Mouse (Mus musculus) spleen, embryonic (tissue): ENCODE measurements at regions not wholly inside any gene's neighbourhood (a gene's known extent, or its start where the extent isn't known, plus 50 kb on each side); places are given as distances from the start of the nearest gene placed in this dataset.

ENCODE experiments used
- CTCF ChIA-PET: fragments of 350-600 bp; sonication (Branson Sonifier 250); formaldehyde crosslinking; loops from one replicate; lab custom pipeline; 2022; lab: Charles Lee

DNA sequence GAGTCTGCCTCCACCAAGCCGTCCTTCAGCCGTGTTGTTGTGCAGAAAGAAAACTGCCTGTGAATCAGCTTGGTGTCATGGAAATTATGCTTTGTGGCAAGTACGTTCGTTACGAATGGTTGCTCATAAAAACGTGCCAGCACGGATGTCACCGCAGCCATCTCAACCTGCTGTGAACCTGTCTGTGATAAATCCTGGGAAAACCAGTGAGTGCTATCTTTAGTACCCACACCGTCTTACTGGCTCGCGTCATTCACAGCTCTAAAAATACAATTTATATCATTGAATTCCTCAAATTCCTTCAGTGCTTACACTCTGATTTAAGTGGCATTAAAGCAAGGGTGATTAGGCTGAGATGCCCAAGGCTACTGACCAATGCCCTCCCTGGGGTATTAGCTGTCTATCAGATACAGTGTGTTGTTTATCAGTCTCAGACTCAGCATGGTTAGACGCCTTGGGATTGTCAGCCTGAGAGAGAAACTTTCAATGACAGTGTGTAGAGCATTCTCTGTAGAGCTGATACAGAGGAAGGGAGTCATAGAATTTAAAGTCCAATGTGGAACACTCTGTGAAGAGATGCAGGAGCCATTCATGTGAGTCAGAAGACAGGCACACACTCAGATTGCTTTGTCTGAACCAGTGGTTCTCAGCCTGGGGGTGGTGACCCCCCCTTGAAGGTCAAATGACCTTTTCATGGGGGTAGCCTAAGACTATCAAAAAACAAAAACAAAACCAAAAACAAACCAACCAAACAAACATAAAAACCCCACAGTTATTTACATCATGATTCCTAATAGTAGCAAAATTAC, 96.2 kb upstream of the Myocd start:
- CTCF ChIA-PET, result no interaction called here

- CTCF ChIA-PET, result no interaction called here
These were observed 95.1 kb upstream of the Myocd start for GRCm38 (mm10) chr11:65364910-65365309.

GRCm38 (mm10) chr11:65363846-65364245, 94.1 kb upstream of the Myocd start:
- CTCF ChIA-PET, result no interaction called here

- CTCF ChIA-PET, result no interaction called here
These were observed 90.9 kb upstream of the Myocd start for GRCm38 (mm10) chr11:65360729-65361128.

- CTCF ChIA-PET, result no interaction called here
These were observed 89.1 kb upstream of the Myocd start for GRCm38 (mm10) chr11:65358908-65359307.

GRCm38 (mm10) chr11:65352516-65352915, 82.7 kb upstream of the Myocd start:
- CTCF ChIA-PET, result no interaction called here

DNA sequence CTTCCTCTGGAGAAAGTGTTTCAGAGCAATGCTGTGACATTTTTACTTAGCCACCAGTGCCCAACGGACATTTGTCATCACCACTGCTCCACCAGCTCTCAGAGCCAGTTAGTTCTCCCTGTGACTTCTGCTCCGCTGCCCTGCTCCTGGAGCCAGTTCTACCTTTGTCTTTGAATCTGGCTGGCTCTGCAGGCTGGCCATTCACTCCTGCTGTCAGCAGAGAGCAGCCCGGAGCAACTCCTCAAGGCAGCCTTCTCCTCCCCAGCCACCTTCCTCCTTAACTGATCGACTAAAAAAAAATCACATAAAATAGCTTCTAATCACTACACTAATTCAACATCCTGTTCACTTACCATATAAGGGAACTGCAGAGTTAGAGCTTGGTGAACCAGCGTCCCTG, 79.2 kb upstream of the Myocd start:
- CTCF ChIA-PET, result no interaction called here

DNA sequence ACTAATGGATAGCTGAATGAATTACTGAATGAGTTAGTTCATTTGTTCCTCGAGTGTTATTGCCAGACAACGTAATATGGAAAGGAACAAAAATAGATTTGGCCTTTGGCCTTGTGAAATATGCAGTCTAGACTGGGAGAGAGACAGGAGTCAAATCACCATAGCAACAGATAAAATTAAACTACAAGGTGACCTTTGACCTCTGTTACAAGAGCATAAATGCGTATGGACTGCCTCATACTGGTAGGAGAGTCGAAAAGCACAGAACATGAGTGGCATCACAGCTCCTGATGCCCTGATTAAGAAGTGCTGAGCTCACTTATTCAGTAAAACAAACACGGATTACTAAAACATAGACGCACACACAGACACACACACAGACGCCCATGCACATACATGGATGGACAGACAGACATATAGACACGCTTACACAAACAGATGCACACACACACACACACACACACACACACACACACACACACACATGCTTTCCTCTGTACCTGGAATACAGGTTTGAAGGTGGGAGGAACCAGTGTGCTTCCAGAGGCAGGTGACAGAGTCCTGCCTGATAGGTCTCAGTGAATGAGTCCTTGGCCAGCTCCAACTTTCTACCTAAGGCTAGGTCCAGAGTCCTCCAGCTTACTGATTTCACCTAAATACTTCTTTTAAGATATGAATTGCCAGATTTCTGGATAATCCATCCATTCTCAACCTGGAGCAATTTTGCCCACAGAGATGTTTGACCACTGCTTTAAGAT, 72.1 kb upstream of the Myocd start:
- CTCF ChIA-PET, result no interaction called here

DNA sequence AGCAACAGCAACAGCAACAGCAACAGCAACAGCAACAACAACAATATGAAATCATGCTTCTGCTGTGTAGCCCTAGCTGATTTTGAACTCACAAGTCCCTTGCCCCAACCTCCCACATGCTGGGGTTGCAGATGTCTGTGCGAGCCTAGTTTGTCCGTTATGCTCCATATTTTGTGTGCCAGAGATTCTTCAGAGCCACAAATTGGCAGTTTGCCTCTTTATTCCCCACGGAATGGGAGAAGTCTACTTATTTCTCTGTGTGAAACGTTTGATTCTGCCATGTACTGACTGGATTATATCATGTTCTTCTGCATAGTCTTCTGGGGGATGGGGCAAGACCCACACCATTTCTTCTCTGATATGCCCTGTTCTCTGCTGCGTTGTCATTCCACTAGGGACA, 64.5 kb upstream of the Myocd start:
- CTCF ChIA-PET, result no interaction called here

DNA sequence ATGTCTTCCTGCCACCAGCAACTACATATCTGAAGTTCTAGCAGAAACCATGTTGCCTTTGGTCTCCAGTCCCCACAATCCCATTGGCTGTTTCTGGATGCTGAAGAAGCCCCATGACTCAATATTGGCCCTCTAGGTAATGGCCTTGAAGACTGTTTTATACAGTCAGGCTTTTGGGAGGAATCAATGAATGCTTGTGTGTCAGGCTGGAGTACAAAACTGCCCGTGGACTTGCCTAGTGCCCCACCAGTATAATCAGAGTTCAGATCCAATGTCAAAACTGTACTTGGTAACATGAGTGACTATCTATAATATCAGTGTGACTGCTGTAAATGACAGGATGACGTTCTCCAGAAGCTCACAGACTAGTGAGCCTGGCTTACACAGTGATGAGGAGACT, 63.3 kb upstream of the Myocd start:
- CTCF ChIA-PET, result no interaction called here

- CTCF ChIA-PET, result no interaction called here
These were observed 53.2 kb upstream of the Myocd start for GRCm38 (mm10) chr11:65322877-65323440.
